Mouse (Mus musculus): ENCODE measurements around the gene Zmynd10. TPM values are rescaled to one million over a fixed set of nuclear protein-coding genes. Genes with fewer than 3 reads are reported as not detected.

Gene Zmynd10
- polyA plus RNA-seq, 1 experiment, result 6.7 TPM

DNA sequence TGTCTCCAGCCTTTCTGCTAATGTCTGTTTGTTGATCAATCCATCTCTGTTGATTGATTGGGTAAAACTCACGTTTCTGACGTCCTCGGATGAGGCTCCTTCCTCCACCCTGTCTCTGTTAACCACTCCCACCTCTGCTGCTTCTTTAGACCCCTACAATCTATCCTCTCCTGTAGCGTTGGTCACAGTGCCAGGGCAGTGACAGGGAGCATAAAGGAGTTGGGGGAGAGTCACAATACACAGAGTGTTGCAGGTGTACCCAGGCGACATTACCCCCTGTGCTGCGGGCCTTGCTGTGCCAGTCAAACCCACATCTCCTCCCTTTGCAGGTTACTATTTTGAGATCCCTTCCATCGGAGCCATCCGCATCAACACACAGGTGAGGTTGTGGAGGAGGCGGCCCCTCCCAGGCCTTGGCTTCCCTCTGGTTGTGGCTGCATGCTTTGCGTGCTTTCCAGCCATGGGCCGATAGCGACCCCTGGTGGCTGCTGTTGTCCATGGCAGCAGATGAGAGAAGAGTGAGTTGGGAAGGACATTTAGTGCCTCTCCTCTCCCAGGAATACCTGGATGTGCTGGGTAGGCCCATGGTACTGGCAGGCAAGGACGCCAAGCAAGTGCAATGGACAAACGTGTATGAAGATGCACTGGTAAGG, 32.7 kb upstream of the Zmynd10 start:
- no peak overlapping the region for H3K4me3 ChIP-seq (ENCODE audit: insufficient read depth, low read length)
- no peak overlapping the region for H3K27ac ChIP-seq (ENCODE audit: insufficient read depth, low read length)
- TF ChIP-seq CTCF (IDR thresholded peaks at IDR 0.05; ENCODE audit: extremely low read depth, insufficient read depth, low read length) (peak; percentile 98), POLR2A (IDR thresholded peaks at IDR 0.05; ENCODE audit: extremely low read depth, insufficient read depth, low read length) (no peak)
- H3K4me1 ChIP-seq (ENCODE audit: control insufficient read depth, insufficient read depth, low read length), result no peaks in the 10 kb centered on the region

DNA sequence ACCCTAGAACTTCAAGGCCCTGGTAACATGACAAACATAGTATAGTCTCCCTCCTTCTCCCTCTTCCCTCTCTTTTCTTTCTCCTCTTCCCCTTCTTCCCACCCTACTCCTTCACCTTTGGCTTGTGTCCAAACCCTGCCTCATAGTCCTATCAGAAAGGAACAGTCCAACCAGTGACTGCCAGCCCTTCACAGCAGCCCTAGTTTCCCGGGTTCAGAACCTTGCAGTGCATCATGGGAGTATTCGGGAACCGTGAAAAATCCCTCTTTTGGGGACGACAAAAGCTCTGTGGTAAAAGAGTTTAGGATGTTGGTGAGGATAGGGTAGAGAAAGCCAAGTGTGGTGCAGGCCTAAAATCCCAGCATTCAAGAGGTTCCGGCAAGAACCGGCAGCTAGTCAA, 26.8 kb upstream of the Zmynd10 start:
- TF ChIP-seq POLR2A (IDR thresholded peaks at IDR 0.05; ENCODE audit: extremely low read depth, insufficient read depth, low read length) (no peak), CTCF (IDR thresholded peaks at IDR 0.05; ENCODE audit: extremely low read depth, insufficient read depth, low read length) (no peak)
- Histone ChIP-seq H3K4me3 (ENCODE audit: insufficient read depth, low read length) (no peak overlapping the region), H3K4me1 (ENCODE audit: control insufficient read depth, insufficient read depth, low read length) (no peaks in the 10 kb centered on the region), H3K27ac (ENCODE audit: insufficient read depth, low read length) (no peak overlapping the region)

DNA sequence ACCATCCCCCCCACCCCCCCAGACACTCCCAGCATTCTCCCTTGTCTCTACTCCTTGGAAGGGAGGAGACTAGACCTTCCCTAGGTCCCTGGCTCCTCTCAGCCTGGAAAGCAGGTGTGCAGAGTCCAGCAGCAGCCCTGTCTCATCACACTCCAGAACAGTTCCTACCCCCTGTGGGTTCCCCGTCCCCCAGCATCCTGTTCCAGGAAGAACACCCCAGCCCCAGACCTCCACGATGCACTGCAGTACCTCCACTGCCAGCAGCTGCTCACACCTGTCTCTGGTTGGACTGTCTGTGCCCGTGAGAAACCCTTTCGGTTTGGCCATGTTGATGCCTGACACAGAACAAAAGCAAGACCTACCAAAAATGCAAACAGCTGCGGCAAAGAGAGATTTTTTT, 25.9 kb upstream of the Zmynd10 start:
- TF ChIP-seq CTCF (IDR thresholded peaks at IDR 0.05; ENCODE audit: extremely low read depth, insufficient read depth, low read length) (no peak), POLR2A (IDR thresholded peaks at IDR 0.05; ENCODE audit: extremely low read depth, insufficient read depth, low read length) (no peak)
- Histone ChIP-seq H3K27ac (ENCODE audit: insufficient read depth, low read length) (no peak overlapping the region), H3K4me3 (ENCODE audit: insufficient read depth, low read length) (no peak overlapping the region), H3K4me1 (ENCODE audit: control insufficient read depth, insufficient read depth, low read length) (no peaks in the 10 kb centered on the region)

DNA sequence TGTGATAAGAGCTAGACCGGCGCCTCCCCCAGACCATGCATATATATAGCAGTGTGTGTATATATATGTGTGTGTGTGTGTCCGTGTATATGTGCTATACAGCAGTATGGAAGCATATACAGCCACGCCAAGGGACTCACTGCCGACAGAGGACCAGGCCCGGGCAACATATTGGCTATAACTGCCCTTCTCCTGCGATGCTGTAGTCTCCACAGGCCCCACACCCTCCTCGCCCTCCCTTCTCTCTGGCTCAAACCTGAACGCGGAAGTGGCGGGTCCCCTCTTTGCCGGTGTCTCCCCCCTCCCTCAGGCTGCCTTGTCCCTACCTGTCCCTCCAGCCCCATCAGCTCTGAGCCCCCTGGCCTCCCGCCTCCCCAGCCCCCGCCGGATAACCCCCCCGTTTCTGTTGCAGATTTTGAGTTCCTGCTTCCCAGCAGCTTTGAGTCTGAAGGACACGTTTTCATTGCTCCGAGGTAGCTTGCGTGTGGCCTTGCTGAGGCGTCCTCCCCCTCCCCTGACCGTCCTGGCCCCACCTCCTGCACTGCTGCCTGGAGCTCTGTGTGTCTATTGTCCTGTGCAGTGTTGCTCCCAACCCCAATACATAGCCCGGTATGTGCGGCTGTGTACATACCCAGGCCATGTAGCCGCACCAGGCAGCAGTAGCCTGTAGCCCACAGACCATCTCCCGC, 25.2 kb upstream of the Zmynd10 start:
- Histone ChIP-seq H3K27ac (ENCODE audit: insufficient read depth, low read length) (no peak overlapping the region), H3K4me3 (ENCODE audit: insufficient read depth, low read length) (no peak overlapping the region), H3K4me1 (ENCODE audit: control insufficient read depth, insufficient read depth, low read length) (no peaks in the 10 kb centered on the region)
- TF ChIP-seq POLR2A (IDR thresholded peaks at IDR 0.05; ENCODE audit: extremely low read depth, insufficient read depth, low read length) (no peak), CTCF (IDR thresholded peaks at IDR 0.05; ENCODE audit: extremely low read depth, insufficient read depth, low read length) (no peak)

DNA sequence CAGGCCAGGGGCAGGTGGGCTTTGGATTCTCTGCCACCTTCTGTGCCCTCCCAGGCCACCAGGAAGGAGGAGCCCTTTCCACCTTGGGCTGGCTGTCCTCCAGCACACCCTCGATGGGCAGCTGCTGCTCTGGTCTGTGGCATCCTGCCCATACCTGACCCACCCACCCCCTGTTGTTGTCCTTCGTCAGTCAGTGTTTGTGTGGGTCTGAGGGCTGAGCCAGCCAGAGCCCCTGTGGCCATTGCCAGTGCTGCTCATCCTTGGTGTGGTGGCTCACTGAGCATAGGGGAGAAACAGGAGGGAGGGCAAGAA, 24.7 kb upstream of the Zmynd10 start:
- Histone ChIP-seq H3K4me3 (ENCODE audit: insufficient read depth, low read length) (no peak overlapping the region), H3K4me1 (ENCODE audit: control insufficient read depth, insufficient read depth, low read length) (no peaks in the 10 kb centered on the region), H3K27ac (ENCODE audit: insufficient read depth, low read length) (no peak overlapping the region)
- TF ChIP-seq CTCF (IDR thresholded peaks at IDR 0.05; ENCODE audit: extremely low read depth, insufficient read depth, low read length), result no peak
- TF ChIP-seq POLR2A (IDR thresholded peaks at IDR 0.05; ENCODE audit: extremely low read depth, insufficient read depth, low read length), result no peak

DNA sequence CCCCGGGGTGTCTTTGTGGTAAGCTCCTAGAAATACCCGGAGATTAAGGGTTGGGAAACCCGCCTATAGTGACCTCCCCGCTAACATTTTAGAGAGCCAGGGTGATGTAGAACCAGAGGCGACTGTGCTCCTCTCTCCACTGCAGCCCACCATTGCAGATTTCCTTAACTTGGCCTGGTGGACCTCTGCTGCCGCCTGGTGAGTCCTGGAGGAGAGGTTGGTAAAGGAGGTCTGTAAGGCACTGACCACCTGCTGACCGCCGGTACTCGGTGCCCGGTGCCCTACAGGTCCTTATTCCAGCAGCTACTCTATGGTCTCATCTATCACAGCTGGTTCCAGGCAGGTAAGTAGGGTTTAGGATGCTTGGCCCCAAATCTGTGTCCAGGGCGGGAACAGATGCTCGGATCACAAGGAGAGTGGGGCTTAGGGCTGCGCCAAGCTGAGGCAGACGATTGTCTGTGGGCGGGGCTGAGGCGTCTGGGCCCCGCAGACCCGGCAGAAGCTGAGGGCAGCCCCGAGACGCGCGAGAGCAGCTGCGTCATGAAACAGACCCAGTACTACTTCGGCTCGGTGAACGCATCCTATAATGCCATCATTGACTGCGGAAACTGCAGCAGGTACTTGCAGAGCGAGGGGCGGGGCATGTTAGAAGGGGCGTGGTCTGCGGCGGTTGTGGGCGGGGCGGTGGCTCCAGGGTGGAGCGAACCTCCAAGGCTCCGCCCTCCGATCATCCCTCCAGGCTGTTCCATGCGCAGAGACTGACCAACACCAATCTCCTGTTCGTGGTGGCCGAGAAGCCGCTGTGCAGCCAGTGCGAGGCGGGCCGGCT, 20.7 kb upstream of the Zmynd10 start:
- Histone ChIP-seq H3K27ac (ENCODE audit: insufficient read depth, low read length) (no peak overlapping the region), H3K4me3 (ENCODE audit: insufficient read depth, low read length) (peak overlapping the region; percentile 26), H3K4me1 (ENCODE audit: control insufficient read depth, insufficient read depth, low read length) (no peaks in the 10 kb centered on the region)
- TF ChIP-seq CTCF (IDR thresholded peaks at IDR 0.05; ENCODE audit: extremely low read depth, insufficient read depth, low read length), result no peak
- peak; percentile 42; the same call in 1 of the 2 replicates for TF ChIP-seq POLR2A (IDR thresholded peaks at IDR 0.05; ENCODE audit: extremely low read depth, insufficient read depth, low read length)

DNA sequence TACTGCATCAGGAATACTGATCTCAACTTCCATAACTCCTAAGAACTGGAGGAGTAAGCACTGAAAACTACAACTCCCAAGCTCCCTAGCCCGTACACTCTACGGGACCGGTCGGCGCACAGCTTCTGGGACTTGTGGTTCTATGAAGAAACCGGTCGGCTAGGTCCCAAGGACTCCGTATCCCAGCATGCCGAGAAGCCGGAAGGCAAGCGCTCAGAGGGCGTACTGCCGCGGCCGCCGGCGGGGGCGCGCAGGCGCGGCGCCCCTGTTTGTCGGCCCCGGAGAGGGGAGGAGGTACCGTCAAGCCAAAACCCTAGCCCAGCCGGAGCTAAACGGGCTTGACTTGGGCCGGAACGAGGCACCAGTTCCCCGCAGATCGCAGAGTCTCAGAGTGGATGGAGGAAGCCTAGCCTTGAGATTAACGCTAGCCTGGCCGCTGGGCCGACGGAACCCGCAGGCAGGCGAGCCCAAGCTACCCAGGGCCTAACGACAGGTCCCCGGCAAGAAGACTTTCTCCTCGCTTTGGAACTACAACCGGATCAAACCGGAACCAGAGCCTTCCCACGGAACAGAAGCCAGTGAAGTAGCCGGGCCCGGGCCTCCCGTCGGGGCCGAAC, 13.2 kb upstream of the Zmynd10 start, which contains the start of gene Tmem115:
Gene Tmem115 (plus strand): TSS at position 155 of the 617 bp plus-strand sequence.
- Histone ChIP-seq H3K4me1 (ENCODE audit: control insufficient read depth, insufficient read depth, low read length) (peaks cover 6% of the 10 kb centered on the region), H3K4me3 (ENCODE audit: insufficient read depth, low read length) (peak within 1 kb of the TSS; percentile 60), H3K27ac (ENCODE audit: insufficient read depth, low read length) (peak within 1 kb of the TSS; percentile 41; the same call in 1 of the 2 replicates)
- TF ChIP-seq POLR2A (IDR thresholded peaks at IDR 0.05; ENCODE audit: extremely low read depth, insufficient read depth, low read length), result peak; percentile 81
- no peak for TF ChIP-seq CTCF (IDR thresholded peaks at IDR 0.05; ENCODE audit: extremely low read depth, insufficient read depth, low read length)

DNA sequence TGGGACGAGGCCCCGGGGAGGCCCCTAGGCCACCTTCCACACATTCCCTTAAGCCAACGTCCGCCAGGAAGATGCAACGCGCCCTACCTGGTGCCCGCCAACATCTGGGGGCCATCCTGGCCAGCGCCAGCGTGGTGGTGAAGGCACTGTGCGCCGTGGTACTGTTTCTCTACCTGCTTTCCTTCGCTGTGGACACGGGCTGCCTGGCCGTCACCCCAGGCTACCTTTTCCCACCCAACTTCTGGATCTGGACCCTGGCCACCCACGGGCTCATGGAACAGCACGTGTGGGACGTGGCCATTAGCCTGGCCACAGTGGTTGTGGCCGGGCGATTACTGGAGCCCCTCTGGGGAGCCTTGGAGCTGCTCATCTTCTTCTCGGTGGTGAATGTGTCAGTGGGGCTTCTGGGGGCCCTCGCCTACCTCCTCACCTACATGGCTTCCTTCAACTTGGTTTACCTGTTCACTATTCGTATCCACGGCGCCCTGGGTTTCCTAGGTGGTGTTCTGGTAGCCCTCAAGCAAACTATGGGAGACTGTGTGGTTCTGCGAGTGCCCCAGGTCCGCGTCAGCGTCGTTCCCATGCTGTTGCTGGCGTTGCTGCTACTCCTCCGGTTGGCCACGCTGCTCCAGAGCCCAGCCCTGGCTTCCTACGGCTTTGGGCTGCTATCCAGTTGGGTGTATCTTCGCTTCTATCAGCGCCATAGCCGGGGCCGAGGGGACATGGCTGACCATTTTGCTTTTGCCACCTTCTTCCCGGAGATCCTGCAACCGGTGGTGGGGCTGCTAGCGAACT, 12.5 kb upstream of the Zmynd10 start:
- Histone ChIP-seq H3K27ac (ENCODE audit: insufficient read depth, low read length) (no peak overlapping the region), H3K4me3 (ENCODE audit: insufficient read depth, low read length) (peak overlapping the region; percentile 60), H3K4me1 (ENCODE audit: control insufficient read depth, insufficient read depth, low read length) (peaks cover 6% of the 10 kb centered on the region)
- no peak for TF ChIP-seq CTCF (IDR thresholded peaks at IDR 0.05; ENCODE audit: extremely low read depth, insufficient read depth, low read length)
- no peak for TF ChIP-seq POLR2A (IDR thresholded peaks at IDR 0.05; ENCODE audit: extremely low read depth, insufficient read depth, low read length)
